Mouse (Mus musculus) ES-CJ7 (cell line): ENCODE data around the gene Dact3.

Experiments
- DNase-seq: peaks from one replicate; pipeline ENCODE4 v3.0.0; 2011; ENCODE audit warnings: low read depth, low spot score

Gene Dact3

GRCm38 (mm10) chr7:16853302-16853831 lies 21.8 kb upstream of the Dact3 start:
- no peak for DNase-seq

DNA sequence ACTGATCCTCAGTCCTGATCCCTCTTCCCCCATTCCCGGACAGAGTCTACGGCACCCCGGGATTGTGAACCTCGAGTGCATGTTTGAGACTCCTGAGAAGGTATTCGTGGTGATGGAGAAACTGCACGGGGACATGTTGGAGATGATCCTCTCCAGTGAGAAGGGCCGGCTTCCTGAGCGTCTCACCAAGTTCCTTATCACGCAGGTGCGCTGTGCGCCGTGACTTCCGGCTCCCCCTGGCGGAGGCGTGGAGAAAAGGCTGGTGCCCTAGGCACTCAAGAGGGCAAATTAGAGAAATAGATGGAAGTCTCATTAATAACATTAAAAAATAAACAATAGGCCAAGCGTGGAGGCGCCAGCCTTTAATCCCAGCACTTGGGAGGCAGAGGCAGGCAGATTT lies 16.8 kb upstream of the Dact3 start:
- peak; percentile 69 for DNase-seq

DNA sequence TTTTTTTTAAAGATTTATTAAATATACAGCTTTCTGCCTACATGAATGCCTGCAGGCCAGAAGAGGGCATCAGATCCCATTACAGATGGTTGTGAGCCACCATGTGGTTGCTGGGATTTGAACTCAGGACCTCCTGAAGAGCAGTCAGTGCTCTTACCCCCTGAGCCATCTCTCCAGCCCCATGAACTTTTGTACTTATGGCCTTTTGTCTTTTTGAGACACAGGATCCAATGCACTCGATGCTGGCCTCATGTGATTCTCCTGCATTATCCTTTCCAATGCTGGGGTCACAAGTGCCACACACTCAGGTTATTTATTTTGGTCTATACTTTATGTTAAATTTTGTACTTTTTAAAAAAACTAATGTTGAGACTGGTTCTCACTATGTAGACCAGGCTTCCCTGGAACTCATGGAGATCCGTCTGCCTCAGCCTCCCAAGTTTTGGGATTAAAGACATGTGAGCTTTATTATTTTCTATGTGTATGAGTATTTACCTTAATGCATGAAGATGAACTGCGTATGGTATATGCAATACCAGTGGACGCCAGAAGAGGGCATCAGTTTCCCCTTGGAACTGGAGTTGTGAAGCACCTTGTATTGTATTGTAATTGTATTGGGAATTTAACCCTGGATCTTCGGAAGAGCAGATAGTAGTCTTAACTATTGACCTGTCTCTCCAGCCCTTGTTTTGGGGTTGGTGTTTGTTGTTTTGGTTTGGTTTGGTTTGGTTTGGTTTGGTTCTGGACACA lies 15.0 kb upstream of the Dact3 start:
- peak; percentile 77 for DNase-seq

GRCm38 (mm10) chr7:16867488-16867887 lies 7.6 kb upstream of the Dact3 start:
- DNase-seq, result no peak

DNA sequence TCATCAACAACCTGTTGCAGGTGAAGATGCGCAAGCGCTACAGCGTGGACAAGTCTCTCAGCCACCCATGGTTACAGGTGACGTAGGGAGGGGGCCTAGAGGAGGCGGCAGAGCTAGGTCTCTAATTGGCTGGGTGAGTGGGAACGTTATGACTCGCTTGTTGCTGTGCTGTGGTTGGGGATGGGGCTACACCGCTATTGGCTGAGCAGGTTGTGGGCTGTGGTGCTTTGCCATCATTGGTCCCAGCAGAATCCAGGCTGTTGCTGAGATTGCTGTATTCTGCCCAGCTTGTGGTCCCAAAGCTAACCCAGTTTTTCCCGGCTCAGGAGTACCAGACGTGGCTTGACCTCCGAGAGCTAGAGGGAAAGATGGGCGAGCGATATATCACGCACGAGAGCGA lies 5.6 kb upstream of the Dact3 start:
- peak; percentile 97 for DNase-seq

GRCm38 (mm10) chr7:16871600-16871999 lies 3.5 kb upstream of the Dact3 start:
- no peak for DNase-seq

DNA sequence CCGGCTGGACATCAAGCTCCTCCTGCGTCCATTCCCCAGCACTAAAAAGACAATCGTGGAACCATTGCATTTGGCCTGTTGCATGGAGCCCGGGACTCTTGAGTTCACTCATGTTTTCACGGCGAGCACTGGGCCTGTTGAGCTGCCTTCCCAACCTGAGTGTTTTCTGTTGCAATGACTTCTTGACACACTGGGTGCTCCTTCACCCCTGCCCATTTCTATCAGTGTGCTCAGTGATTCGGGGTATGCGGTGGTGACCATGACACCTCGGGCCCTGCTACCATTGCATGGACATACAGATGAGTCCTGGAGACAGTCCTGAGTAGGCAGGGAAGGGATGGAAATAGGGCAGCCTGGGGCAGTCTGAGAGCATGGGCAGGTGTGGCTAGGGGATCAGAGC lies 2.6 kb upstream of the Dact3 start:
- DNase-seq, result no peak

DNA sequence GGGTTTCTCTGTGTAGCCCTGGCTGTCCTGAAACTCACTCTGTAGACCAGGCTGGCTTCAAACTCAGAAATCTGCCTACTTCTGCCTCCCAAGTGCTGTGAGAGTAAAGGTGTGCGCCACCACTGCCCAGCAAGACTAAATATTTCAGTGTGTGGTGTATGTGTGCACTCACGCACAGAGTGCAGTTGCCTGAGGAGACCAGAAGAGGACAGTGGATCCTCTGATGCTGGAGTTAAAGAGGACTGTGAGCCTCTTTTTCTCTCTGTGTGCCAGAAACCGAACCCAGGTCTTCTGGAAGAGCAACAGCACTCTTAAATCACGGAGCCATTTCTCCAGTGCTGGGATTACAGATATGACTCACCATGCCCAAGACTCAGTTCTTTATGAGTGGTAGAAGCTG lies 1.7 kb upstream of the Dact3 start:
- DNase-seq, result no peak

- peak; percentile 88 for DNase-seq
Measured at GRCm38 (mm10) chr7:16874190-16874589, 927 bp upstream of the Dact3 start.

DNA sequence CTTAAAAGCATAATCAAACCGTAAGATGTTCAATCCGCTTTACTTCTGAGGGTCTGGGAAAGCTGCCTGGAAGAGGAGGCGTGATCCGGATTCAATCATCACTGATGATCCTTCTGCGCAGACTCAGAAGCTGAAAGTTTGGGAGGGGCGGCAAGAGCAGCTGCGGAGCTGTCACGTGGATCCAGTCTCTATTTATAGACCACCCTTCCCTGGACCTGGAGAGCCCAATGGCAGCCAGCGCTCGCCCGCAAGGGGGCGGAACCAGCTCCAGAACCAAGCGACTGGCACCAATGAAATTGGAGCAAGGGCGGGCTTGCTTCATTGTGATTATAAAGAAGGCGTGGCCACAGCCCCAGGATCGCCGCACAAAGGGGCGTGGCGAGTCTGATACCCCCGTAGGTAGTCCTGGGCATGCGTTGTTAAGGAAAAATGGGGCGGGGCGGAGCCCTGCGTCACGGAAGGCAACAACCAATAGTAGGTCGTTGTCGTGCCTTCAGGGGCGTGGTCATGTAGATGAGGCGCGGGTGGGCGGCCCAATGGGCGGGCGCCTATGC lies 284 bp upstream of the Dact3 start:
- DNase-seq, result peak; percentile 99

GRCm38 (mm10) chr7:16875326-16875725 lies 209 bp downstream of the Dact3 start:
- DNase-seq, result no peak

DNA sequence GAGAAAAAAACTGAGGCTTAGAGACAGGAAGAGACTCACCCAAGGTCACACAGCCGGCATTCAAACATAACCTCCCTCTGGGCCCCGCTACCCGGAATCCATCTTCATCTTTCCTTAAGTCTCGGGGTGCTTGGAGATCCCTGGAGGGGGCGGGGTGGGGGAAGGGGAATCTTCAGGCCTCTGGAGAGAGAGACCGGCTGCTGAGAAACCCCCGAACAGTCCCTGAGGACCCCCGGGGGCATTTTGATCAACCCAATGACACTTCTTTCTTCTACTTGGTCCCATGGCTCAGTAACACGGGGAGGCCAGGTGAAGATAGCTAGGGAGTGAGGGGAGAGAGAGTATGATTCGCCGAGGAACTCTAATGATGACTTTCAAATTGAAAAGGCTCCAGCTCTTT lies 889 bp downstream of the Dact3 start:
- DNase-seq, result no peak

- peak; percentile 43 for DNase-seq
Measured at GRCm38 (mm10) chr7:16876608-16877007, 1.5 kb downstream of the Dact3 start.

DNA sequence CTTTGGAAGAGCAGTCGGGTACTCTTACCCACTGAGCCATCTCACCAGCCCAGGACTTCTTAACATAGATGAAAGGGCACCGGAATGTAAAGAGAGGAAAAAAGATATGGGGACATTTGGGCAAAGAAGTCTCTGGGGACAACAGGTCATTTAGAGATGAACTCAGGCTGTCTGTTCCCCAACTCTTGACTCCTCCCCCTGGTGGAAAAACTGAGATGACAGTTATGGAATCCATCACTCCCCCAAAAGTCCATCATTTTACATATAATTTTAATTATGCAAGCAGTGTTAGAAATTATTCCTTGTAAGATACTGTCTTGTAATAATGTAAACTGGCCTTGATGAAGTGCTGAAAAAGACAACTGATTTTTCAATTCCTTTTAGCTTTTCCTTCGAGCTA lies 2.6 kb downstream of the Dact3 start:
- no peak for DNase-seq

GRCm38 (mm10) chr7:16879796-16880547 lies 4.9 kb downstream of the Dact3 start:
- peak; percentile 70 for DNase-seq

GRCm38 (mm10) chr7:16880615-16881014 lies 5.5 kb downstream of the Dact3 start:
- DNase-seq, result peak; percentile 63

- DNase-seq, result no peak
Measured at GRCm38 (mm10) chr7:16883162-16883561, 8.0 kb downstream of the Dact3 start.

- DNase-seq, result no peak
Measured at GRCm38 (mm10) chr7:16884334-16884733, 9.2 kb downstream of the Dact3 start.

GRCm38 (mm10) chr7:16885271-16885776 lies 10.2 kb downstream of the Dact3 start:
- peak; percentile 43 for DNase-seq

GRCm38 (mm10) chr7:16885905-16886304 lies 10.8 kb downstream of the Dact3 start:
- DNase-seq, result no peak

DNA sequence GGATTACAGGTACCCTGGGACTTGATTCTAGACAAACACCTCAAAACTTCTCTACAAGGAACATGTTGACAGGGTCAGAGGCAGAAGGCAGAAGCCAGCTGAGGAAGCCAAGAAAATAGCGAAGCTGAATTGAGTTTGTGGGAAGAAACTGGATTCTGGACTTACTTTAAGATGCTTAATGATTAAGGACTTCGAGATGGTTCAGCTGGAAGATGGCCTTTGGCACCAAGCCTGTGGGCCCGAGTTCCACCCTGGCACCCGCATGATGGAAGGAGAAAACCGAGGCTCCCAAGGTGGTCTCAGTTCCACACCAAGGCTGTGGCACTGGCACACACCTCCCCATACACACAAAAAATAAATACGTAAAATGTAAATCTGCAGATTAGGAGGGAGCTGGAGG lies 15.4 kb downstream of the Dact3 start:
- no peak for DNase-seq

DNA sequence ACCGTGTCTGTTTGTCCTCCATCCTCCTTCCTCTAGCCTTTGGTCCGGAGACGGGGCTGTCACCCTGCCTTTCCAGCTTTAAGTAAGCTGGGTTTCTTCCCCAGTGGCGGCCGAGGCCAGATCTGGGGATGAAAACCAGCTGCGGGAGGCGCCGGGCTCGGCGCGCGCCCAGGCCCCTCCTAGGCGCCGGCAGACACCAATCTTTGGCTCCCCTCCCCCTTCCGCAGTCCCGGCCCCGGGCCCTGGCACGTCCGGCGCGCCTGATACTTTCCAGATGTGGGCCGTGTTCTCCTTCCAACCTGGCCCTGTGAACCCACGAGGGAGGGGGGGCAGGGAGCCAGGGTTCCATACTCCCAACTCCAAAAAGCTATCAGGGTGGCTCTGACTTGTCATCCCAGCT lies 15.8 kb downstream of the Dact3 start:
- DNase-seq, result no peak
